Mouse (Mus musculus) intestine, embryonic 14.5 days (tissue): Measurements from ENCODE around the gene Inppl1. TPM values are rescaled to one million over a fixed set of nuclear protein-coding genes. Genes with fewer than 3 reads are reported as not detected.

Experiments used
- microRNA-seq: library from miRNA; unstranded; fragments of <30 nt; microRNA quantifications from one replicate; pipeline ENCODE4, GENCODE M21; 2016
- polyA plus RNA-seq: library from polyadenylated mRNA; unstranded; fragments of >200 nt; fragmentation: Nextera tagmentation; extraction: Ambion mirVana; gene quantifications from 2 replicates; pipeline ENCODE4 v1.2.1, GENCODE M21; 2014

Gene Inppl1
- polyA plus RNA-seq, 1 experiment from 2014 or later = 27.2 TPM

Small RNAs within 50 kb of the gene (microRNA-seq; reads per million reads assigned to microRNA genes)
- gene Gm22655 = not detected

Other genes starting within 250 kb of the Inppl1 start
- 50.8 and 51.1 TPM in 2 replicates for gene Clpb, start 174.6 kb downstream of the Inppl1 start, polyA plus RNA-seq
- gene Phox2a, start 19.9 kb downstream of the Inppl1 start, polyA plus RNA-seq = 6.9 and 7.5 TPM in 2 replicates
- 2.1 and 2.5 TPM in 2 replicates for gene Folr2, start 19.0 kb upstream of the Inppl1 start, polyA plus RNA-seq
- gene Anapc15, start 25.5 kb upstream of the Inppl1 start, polyA plus RNA-seq = 71.3 and 76.3 TPM in 2 replicates
- 76.1 and 79.2 TPM in 2 replicates for gene Folr1, start 32.6 kb upstream of the Inppl1 start, polyA plus RNA-seq
- gene Lamtor1, start 67.7 kb upstream of the Inppl1 start, polyA plus RNA-seq = 153 and 167 TPM in 2 replicates
- 0.44 and 0.97 TPM in 2 replicates for gene Tomt, start 68.1 kb upstream of the Inppl1 start, polyA plus RNA-seq
- 6.8 and 10.1 TPM in 2 replicates for gene Lrrc51, start 95.7 kb upstream of the Inppl1 start, polyA plus RNA-seq
- gene Numa1, start 95.9 kb upstream of the Inppl1 start, polyA plus RNA-seq = 99.6 and 101 TPM in 2 replicates
- gene Il18bp, start 180.5 kb upstream of the Inppl1 start, polyA plus RNA-seq = 2.7 and 2.8 TPM in 2 replicates
- 29.3 and 31.7 TPM in 2 replicates for gene Rnf121, start 227.2 kb upstream of the Inppl1 start, polyA plus RNA-seq
- 22.7 and 25.8 TPM in 2 replicates for gene Xndc1, start 227.3 kb upstream of the Inppl1 start, polyA plus RNA-seq
- gene Xntrpc, start 227.5 kb upstream of the Inppl1 start, polyA plus RNA-seq = 1.1 and 1.5 TPM in 2 replicates
- gene Trpc2, start 244.9 kb upstream of the Inppl1 start, polyA plus RNA-seq = not detected in 2 replicates